Mouse (Mus musculus): Measurements from ENCODE around the gene Ssxb5.
A peak's percentile ranks its signal among the peaks of the same experiment; 100 is the strongest.
"Not testable (repeated sequence)": the region's sequence is repeated elsewhere in the genome, so short reads cannot be mapped to it uniquely, and the experiment has no call there.

Gene Ssxb5

DNA sequence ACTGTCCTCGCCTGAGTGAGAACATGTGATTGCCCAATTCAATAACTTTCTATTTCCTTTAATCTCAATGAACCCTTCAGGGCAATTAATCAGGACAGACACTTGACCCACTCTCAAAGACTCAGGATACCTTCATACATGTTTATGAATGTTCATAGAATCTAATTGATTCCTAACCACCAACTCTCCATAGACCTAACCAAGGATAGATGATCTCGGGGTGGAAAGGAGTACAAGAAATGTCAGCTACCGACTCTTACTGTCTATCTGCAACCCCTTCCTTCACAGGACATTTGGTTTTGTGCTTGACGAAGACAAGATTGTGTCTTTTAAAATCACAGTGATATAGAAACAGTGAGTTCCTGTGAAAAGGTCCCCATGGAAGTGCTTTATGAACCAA, at the start of gene Ssxb5:
TSS of gene Ssxb5 (plus strand) at position 301 of the 400 bp plus-strand sequence.
- DNase-seq (ENCODE audit: low spot score in 2 of 2): not testable (repeated sequence)

DNA sequence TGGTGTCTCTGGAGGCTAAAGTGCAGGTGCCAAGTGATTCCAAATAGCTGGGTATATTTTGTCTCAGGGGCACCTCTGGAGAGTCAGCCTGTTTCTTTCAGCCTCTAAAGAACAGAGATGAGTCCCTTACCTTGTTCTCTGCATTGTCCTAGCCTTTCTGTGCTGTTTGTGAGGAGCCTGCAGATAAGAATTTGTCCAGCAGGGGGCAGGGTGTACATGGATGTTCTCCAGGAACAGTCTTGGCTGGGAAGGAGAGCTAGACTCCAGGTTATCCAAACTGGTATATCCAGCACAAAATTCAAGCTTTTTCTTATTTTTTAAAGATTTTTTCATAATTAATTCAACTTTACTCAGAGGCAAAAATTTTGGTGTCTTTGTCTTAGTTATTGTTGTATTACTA, 28.6 kb downstream of the Ssxb5 start:
- DNase-seq (ENCODE audit: low spot score in 2 of 2): peak; percentile 30 to 65

DNA sequence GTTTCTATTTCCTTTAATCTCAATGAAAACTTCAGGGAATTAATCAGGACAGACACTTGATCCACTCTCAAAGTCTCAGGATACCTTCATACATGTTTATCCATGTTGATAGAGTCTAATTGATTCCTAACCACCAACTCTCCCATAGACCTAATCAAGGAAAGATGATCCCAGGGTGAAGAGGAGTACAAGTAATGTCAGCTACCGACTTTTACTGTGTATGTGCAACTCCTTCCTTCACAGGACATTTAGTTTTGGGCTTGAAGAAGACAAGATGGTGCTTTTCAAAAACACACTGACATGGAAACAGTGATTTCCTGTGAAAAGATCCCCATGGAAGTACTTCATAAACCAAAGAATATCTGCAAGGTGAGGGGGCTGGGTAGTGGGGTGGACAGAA, 40.2 kb downstream of the Ssxb5 start, which contains the start of gene Gm6592:
TSS of gene Gm6592 (plus strand) at position 301 of the 400 bp plus-strand sequence.
- no peak for DNase-seq (ENCODE audit: low spot score in 2 of 2)

DNA sequence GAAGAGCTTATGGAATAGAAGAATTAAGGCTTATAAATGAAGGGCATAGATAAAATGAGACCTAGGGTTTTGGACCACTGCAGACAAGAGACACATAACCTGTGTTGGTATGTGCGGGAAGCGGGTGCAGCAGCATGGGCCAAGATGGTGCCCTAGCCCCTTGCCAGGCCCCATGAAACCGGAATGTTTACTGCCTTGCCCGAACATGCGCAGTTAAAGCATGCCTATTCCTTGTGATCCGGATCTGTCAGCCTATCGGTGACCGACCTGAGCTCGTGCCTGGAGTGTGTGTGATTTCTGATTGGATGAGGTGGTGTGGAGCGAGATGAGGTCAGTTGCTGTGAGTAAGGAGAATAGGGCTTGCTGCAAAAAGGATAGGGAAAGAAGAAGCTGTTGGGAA, 49.0 kb downstream of the Ssxb5 start:
- DNase-seq (ENCODE audit: low spot score in 2 of 2): no peak

Data from frontal cortex, postnatal 36 days (tissue).